Mouse (Mus musculus): Measurements from ENCODE around the gene Ucp2. TPM values are rescaled to one million over a fixed set of nuclear protein-coding genes. Genes with fewer than 3 reads are reported as not detected.
A peak's percentile ranks its signal among the peaks of the same experiment; 100 is the strongest.

Gene Ucp2
- polyA plus RNA-seq, 1 experiment from 2014 or later = 221 TPM

- no peaks in the 10 kb centered on the region for H3K9me3 ChIP-seq (ENCODE audit: low read length)
- H3K27ac ChIP-seq (ENCODE audit: low read length) = no peak overlapping the region; the same call in 1 of the 2 replicates
- peaks cover 25% of the 10 kb centered on the region for H3K36me3 ChIP-seq (ENCODE audit: insufficient read depth, low read length)
- no peak for ATAC-seq (ENCODE audit: low FRiP score, low TSS enrichment)
- peaks cover 15% of the 10 kb centered on the region for H3K4me1 ChIP-seq (ENCODE audit: insufficient read depth, low read length)
- H3K27me3 ChIP-seq (ENCODE audit: insufficient read depth, low read length) = no peaks in the 10 kb centered on the region
- no peak overlapping the region for H3K9ac ChIP-seq (replicated peaks; ENCODE audit: low read length)
- 86% methylated on average over 7 of the region's 7 CpGs for WGBS
- H3K4me3 ChIP-seq (ENCODE audit: low read length) = no peak overlapping the region
- no peak overlapping the region for H3K4me2 ChIP-seq (replicated peaks; ENCODE audit: low read depth, low read length)
These were observed 28.9 kb upstream of the Ucp2 start for GRCm38 (mm10) chr7:100464248-100464647.

GRCm38 (mm10) chr7:100465248-100465647 is 27.9 kb upstream of the Ucp2 start:
- H3K4me2 ChIP-seq (replicated peaks; ENCODE audit: low read depth, low read length) = no peak overlapping the region; the same call in 1 of the 2 replicates
- 72% methylated on average over 4 of the region's 4 CpGs for WGBS

GRCm38 (mm10) chr7:100465656-100466309 is 27.4 kb upstream of the Ucp2 start:
- H3K9me3 ChIP-seq (ENCODE audit: low read length) = no peaks in the 10 kb centered on the region
- peak overlapping the region; percentile 51 for H3K9ac ChIP-seq (replicated peaks; ENCODE audit: low read length)
- H3K4me2 ChIP-seq (replicated peaks; ENCODE audit: low read depth, low read length) = no peak overlapping the region; the same call in 1 of the 2 replicates
- H3K4me3 ChIP-seq (ENCODE audit: low read length) = no peak overlapping the region
- peak; percentile 77 for ATAC-seq (ENCODE audit: low FRiP score, low TSS enrichment)
- H3K27me3 ChIP-seq (ENCODE audit: insufficient read depth, low read length) = no peaks in the 10 kb centered on the region
- H3K27ac ChIP-seq (ENCODE audit: low read length) = peak overlapping the region; percentile 81
- H3K4me1 ChIP-seq (ENCODE audit: insufficient read depth, low read length) = peaks cover 15% of the 10 kb centered on the region
- WGBS = 27% methylated on average over 5 of the region's 5 CpGs
- peaks cover 15% of the 10 kb centered on the region; the same call in 1 of the 2 replicates for H3K36me3 ChIP-seq (ENCODE audit: insufficient read depth, low read length)

More at GRCm38 (mm10) chr7:100465248-100465647, 27.9 kb upstream of the Ucp2 start:
- no peaks in the 10 kb centered on the region for H3K9me3 ChIP-seq (ENCODE audit: low read length)
- no peak overlapping the region for H3K9ac ChIP-seq (replicated peaks; ENCODE audit: low read length)
- peak; percentile 88 for ATAC-seq (ENCODE audit: low FRiP score, low TSS enrichment)
- no peaks in the 10 kb centered on the region for H3K27me3 ChIP-seq (ENCODE audit: insufficient read depth, low read length)
- H3K27ac ChIP-seq (ENCODE audit: low read length) = peak overlapping the region; percentile 81
- H3K36me3 ChIP-seq (ENCODE audit: insufficient read depth, low read length) = peaks cover 21% of the 10 kb centered on the region
- H3K4me1 ChIP-seq (ENCODE audit: insufficient read depth, low read length) = peaks cover 15% of the 10 kb centered on the region
- H3K4me3 ChIP-seq (ENCODE audit: low read length) = no peak overlapping the region

GRCm38 (mm10) chr7:100466781-100467510 is 26.2 kb upstream of the Ucp2 start:
- H3K4me3 ChIP-seq (ENCODE audit: low read length) = no peak overlapping the region
- no peak overlapping the region for H3K27ac ChIP-seq (ENCODE audit: low read length)
- H3K27me3 ChIP-seq (ENCODE audit: insufficient read depth, low read length) = no peaks in the 10 kb centered on the region
- ATAC-seq (ENCODE audit: low FRiP score, low TSS enrichment) = peak; percentile 27; the same call in 1 of the 2 replicates
- WGBS = 83% methylated on average over 11 of the region's 11 CpGs
- peaks cover 10% of the 10 kb centered on the region; the same call in 1 of the 2 replicates for H3K36me3 ChIP-seq (ENCODE audit: insufficient read depth, low read length)
- H3K4me1 ChIP-seq (ENCODE audit: insufficient read depth, low read length) = peaks cover 15% of the 10 kb centered on the region
- no peak overlapping the region for H3K9ac ChIP-seq (replicated peaks; ENCODE audit: low read length)
- no peaks in the 10 kb centered on the region for H3K9me3 ChIP-seq (ENCODE audit: low read length)
- no peak overlapping the region for H3K4me2 ChIP-seq (replicated peaks; ENCODE audit: low read depth, low read length)

- Histone ChIP-seq H3K36me3 (ENCODE audit: insufficient read depth, low read length) (peaks cover 10% of the 10 kb centered on the region; the same call in 1 of the 2 replicates), H3K4me1 (ENCODE audit: insufficient read depth, low read length) (peaks cover 15% of the 10 kb centered on the region), H3K27ac (ENCODE audit: low read length) (no peak overlapping the region), H3K27me3 (ENCODE audit: insufficient read depth, low read length) (no peaks in the 10 kb centered on the region), H3K9ac (replicated peaks; ENCODE audit: low read length) (no peak overlapping the region), H3K4me3 (ENCODE audit: low read length) (no peak overlapping the region), H3K4me2 (replicated peaks; ENCODE audit: low read depth, low read length) (no peak overlapping the region), H3K9me3 (ENCODE audit: low read length) (no peaks in the 10 kb centered on the region)
- 92% methylated on average over 6 of the region's 6 CpGs for WGBS
- no peak for ATAC-seq (ENCODE audit: low FRiP score, low TSS enrichment)
These were observed 24.4 kb upstream of the Ucp2 start for GRCm38 (mm10) chr7:100468761-100469160.

- Histone ChIP-seq H3K9me3 (ENCODE audit: low read length) (no peaks in the 10 kb centered on the region), H3K9ac (replicated peaks; ENCODE audit: low read length) (no peak overlapping the region), H3K36me3 (ENCODE audit: insufficient read depth, low read length) (peaks cover 10% of the 10 kb centered on the region; the same call in 1 of the 2 replicates), H3K27me3 (ENCODE audit: insufficient read depth, low read length) (no peaks in the 10 kb centered on the region), H3K4me1 (ENCODE audit: insufficient read depth, low read length) (peaks cover 15% of the 10 kb centered on the region), H3K4me2 (replicated peaks; ENCODE audit: low read depth, low read length) (no peak overlapping the region), H3K4me3 (ENCODE audit: low read length) (no peak overlapping the region), H3K27ac (ENCODE audit: low read length) (no peak overlapping the region)
- 78% methylated on average over 1 of the region's 1 CpGs for WGBS
- no peak for ATAC-seq (ENCODE audit: low FRiP score, low TSS enrichment)
These were observed 23.6 kb upstream of the Ucp2 start for GRCm38 (mm10) chr7:100469502-100469901.

GRCm38 (mm10) chr7:100470796-100471406 is 22.2 kb upstream of the Ucp2 start:
- WGBS = 90% methylated on average over 11 of the region's 11 CpGs
- no peaks in the 10 kb centered on the region for H3K27me3 ChIP-seq (ENCODE audit: insufficient read depth, low read length)
- ATAC-seq (ENCODE audit: low FRiP score, low TSS enrichment) = no peak

GRCm38 (mm10) chr7:100471407-100471797 is 21.7 kb upstream of the Ucp2 start:
- 83% methylated on average over 1 of the region's 1 CpGs for WGBS
- Histone ChIP-seq H3K4me3 (ENCODE audit: low read length) (no peak overlapping the region), H3K4me2 (replicated peaks; ENCODE audit: low read depth, low read length) (no peak overlapping the region), H3K27ac (ENCODE audit: low read length) (no peak overlapping the region), H3K9ac (replicated peaks; ENCODE audit: low read length) (no peak overlapping the region), H3K27me3 (ENCODE audit: insufficient read depth, low read length) (no peaks in the 10 kb centered on the region), H3K9me3 (ENCODE audit: low read length) (no peaks in the 10 kb centered on the region), H3K36me3 (ENCODE audit: insufficient read depth, low read length) (peaks cover 10% of the 10 kb centered on the region; the same call in 1 of the 2 replicates), H3K4me1 (ENCODE audit: insufficient read depth, low read length) (no peaks in the 10 kb centered on the region)
- ATAC-seq (ENCODE audit: low FRiP score, low TSS enrichment) = no peak

More at GRCm38 (mm10) chr7:100470796-100471406, 22.2 kb upstream of the Ucp2 start:
- Histone ChIP-seq H3K27ac (ENCODE audit: low read length) (no peak overlapping the region), H3K9me3 (ENCODE audit: low read length) (no peaks in the 10 kb centered on the region), H3K9ac (replicated peaks; ENCODE audit: low read length) (no peak overlapping the region), H3K4me1 (ENCODE audit: insufficient read depth, low read length) (peaks cover 4% of the 10 kb centered on the region), H3K4me2 (replicated peaks; ENCODE audit: low read depth, low read length) (no peak overlapping the region), H3K36me3 (ENCODE audit: insufficient read depth, low read length) (peaks cover 10% of the 10 kb centered on the region; the same call in 1 of the 2 replicates), H3K4me3 (ENCODE audit: low read length) (no peak overlapping the region)

- Histone ChIP-seq H3K27ac (ENCODE audit: low read length) (no peak within 1 kb of the TSS), H3K4me2 (replicated peaks; ENCODE audit: low read depth, low read length) (no peak within 1 kb of the TSS), H3K4me1 (ENCODE audit: insufficient read depth, low read length) (no peaks in the 10 kb centered on the region), H3K27me3 (ENCODE audit: insufficient read depth, low read length) (no peaks in the 10 kb centered on the region), H3K9ac (replicated peaks; ENCODE audit: low read length) (no peak within 1 kb of the TSS), H3K4me3 (ENCODE audit: low read length) (no peak within 1 kb of the TSS), H3K9me3 (ENCODE audit: low read length) (no peaks in the 10 kb centered on the region), H3K36me3 (ENCODE audit: insufficient read depth, low read length) (peaks cover 5% of the 10 kb centered on the region; the same call in 1 of the 2 replicates)
- no peak; the same call in 1 of the 2 replicates for ATAC-seq (ENCODE audit: low FRiP score, low TSS enrichment)
- 64% methylated on average over 6 of the region's 6 CpGs for WGBS
These were observed 20.4 kb upstream of the Ucp2 start, which contains the start of gene Ucp3 for GRCm38 (mm10) chr7:100472777-100473176. Ucp3 (plus strand) TSS chr7:100472990.
